Comparison of ENCODE assay signal across 20 mouse cellular contexts in the genomic region with DNA sequence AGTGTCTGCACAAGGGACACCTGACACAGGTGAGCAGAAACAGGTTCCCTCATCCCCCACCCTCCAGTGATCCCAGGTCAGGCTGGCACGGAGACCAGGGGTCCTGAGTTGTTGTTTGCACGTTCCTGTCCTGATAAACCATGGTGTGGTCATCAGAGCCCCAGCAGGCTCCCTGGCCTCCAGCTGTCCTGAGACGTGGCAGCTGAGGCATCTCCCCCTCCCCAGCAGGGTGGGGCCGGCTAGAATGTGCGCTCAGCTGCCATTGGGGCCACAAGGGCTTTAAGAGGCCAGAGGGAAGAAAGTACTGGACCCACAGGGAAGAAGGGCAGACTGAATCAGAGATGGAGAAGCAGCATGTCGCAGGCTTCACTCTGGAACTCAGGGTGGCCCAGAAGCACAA.
"Had no signal": no experiment of that assay in that cellular context is flagged by ENCODE, and none has a peak within 500 bp of the region (broad histone marks: within the 10 kb centered on the region; RNA-seq: fewer than 3 reads in every experiment).

No protein-coding gene starts in this region.

- H3K4me1 ChIP-seq: liver, embryonic 13.5 days had no signal

- H3K27me3 ChIP-seq: intestine, embryonic 15.5 days; kidney, embryonic 15.5 days; limb, embryonic 13.5 days; midbrain, embryonic 12.5 days had no signal

- DNase-seq: kidney, adult 11 months; kidney, adult 8-10 months; kidney, postnatal 10 days; kidney, postnatal 36 days; left cerebral cortex, postnatal 4 days; liver, embryonic 13.5 days; lung, adult 2 months; lung, postnatal 14 days; lung, postnatal 4 days; right cerebral cortex, adult 18-20 months; right cerebral cortex, postnatal 14 days; right cerebral cortex, postnatal 4 days; thymus, adult 2 months; thymus, postnatal 25 days had no signal

- H3K4me2 ChIP-seq: intestine, embryonic 15.5 days; kidney, embryonic 15.5 days; limb, embryonic 13.5 days; liver, embryonic 13.5 days; midbrain, embryonic 12.5 days had no signal

- H3K4me3 ChIP-seq: intestine, embryonic 15.5 days; kidney, embryonic 15.5 days; limb, embryonic 13.5 days; liver, embryonic 13.5 days; midbrain, embryonic 12.5 days had no signal

- ATAC-seq: intestine, embryonic 15.5 days; midbrain, embryonic 16.5 days had no signal

- H3K9me3 ChIP-seq: intestine, embryonic 15.5 days; kidney, embryonic 15.5 days; limb, embryonic 13.5 days; liver, embryonic 13.5 days; midbrain, embryonic 12.5 days had no signal

- H3K36me3 ChIP-seq: intestine, embryonic 15.5 days; kidney, embryonic 15.5 days; liver, embryonic 13.5 days had no signal

- H3K9ac ChIP-seq: intestine, embryonic 15.5 days; kidney, embryonic 15.5 days; limb, embryonic 13.5 days; liver, embryonic 13.5 days; midbrain, embryonic 12.5 days had no signal

- H3K27ac ChIP-seq: intestine, embryonic 15.5 days; kidney, embryonic 15.5 days; limb, embryonic 13.5 days; liver, embryonic 13.5 days; midbrain, embryonic 12.5 days; stomach, postnatal 0 days had no signal
